Mouse (Mus musculus) erythroid progenitor cell, adult 5-6 weeks (primary cell): ENCODE measurements around the gene Nucb2. TPM values are rescaled to one million over a fixed set of nuclear protein-coding genes. Genes with fewer than 3 reads are reported as not detected.
A peak's percentile ranks its signal among the peaks of the same experiment; 100 is the strongest.

Experiments used
- ATAC-seq: replicated peaks from 2 replicates; pipeline ENCODE4 v1.8.0; 2016; ENCODE audit warnings: moderate number of reproducible peaks, mild to moderate bottlenecking, moderate TSS enrichment, inconsistent platforms; ENCODE audit not compliant: poor library complexity, low FRiP score, severe bottlenecking
- total RNA-seq, 2 experiments: library from RNA; stranded (forward) in 1 of 2; stranded (reverse) in 1 of 2; fragments of 150-400 nt in 1 of 2; fragments of 186-747, 209-891 nt in 1 of 2; gene quantifications; 2 replicates each; pipeline versions ENCODE4 v1.2.3 to v1.2.4; 2015 to 2017; ENCODE audit warnings: low replicate concordance in 2 of 2

Nucb2 gene
- total RNA-seq (2015; ENCODE audit: low replicate concordance) (16.9 and 18.0 TPM in 2 replicates), total RNA-seq (2017; ENCODE audit: low replicate concordance) (11.5 and 18.5 TPM in 2 replicates)

DNA sequence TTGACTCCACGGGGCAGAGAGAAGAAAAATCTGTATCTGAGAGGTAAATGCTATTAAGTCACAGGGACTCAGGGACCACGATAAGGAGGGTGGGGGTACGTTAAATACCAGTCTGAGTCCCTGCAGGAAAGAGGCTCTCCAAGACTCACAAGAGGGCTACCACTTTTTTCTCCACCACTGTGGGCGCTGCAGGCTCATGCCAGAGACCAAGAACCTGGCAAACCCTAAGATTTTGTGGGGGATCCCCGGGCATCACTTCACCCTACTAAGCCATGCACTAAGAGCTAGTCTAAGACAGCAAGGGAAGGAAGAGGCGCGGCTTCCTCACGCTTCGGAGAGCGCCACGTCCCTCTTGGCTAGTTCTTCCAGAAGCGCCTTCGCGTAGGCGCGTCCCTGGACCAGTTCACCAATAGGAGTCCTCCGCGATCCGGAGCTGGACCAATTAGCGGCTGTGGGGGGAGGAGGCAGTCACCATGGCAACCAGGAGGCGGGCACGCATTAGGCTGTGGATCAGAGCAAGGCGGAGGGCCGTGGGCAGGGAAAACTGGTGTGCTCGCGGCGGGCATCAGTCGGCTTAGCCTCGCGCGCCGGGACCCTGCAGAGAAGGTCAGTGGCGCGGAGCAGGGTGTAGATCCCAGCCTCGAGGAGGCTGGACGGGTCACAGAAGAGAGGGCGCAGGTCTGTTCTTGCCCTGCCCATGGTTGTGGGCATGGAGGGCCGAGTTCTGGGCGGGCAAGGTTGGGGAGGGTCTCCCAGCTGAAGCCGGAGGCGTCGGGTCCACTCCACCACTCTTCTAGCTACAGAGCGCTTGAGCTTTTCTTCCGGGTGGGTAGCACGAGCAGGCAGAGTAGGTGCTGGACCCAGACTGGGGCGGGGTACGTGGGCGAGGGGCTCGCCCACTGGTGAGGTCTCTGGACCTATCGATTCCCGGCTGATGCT lies at the start of gene Nucb2:
Gene Nucb2 (plus strand): TSS at position 491 of the 939 bp plus-strand sequence.
- peak; percentile 63 for ATAC-seq

DNA sequence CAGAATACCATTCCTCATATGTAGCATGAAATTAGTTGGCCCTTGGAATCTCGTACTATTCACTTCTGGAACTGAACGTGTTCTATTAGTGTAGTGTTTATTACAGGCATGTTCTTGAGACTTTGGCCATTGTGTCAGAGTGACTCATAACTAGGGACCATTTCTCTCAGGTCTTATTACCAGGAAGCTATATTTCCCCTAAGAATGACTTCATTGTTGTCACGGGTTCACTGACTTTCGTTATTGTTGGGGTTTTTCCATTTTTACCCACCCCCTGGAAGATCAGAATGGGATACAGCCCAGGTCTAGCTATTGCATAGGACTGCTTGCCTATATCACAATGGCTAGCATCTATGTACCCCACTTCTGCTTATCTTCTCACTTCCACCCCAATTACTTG lies 47.2 kb upstream of the Nucb2 start:
- no peak for ATAC-seq

DNA sequence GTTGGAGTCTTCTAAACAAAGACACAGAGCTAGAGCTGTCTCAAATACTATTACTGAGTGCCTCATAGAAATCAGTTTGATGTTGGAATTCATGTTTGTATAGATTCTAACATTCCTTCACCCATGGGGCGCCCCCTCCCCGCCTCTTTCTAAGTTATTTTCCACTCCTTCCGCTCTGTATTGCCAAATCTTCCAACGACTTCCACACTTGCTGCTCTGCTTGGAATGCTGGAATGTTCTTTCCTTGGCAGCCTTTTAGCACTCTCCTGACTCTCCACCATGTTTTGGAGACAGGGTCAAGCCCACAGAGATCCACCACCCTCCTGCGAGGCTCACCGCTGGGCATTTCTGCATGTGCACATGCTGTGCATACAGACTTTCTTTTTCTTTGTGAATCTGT lies 46.8 kb upstream of the Nucb2 start:
- ATAC-seq = no peak

DNA sequence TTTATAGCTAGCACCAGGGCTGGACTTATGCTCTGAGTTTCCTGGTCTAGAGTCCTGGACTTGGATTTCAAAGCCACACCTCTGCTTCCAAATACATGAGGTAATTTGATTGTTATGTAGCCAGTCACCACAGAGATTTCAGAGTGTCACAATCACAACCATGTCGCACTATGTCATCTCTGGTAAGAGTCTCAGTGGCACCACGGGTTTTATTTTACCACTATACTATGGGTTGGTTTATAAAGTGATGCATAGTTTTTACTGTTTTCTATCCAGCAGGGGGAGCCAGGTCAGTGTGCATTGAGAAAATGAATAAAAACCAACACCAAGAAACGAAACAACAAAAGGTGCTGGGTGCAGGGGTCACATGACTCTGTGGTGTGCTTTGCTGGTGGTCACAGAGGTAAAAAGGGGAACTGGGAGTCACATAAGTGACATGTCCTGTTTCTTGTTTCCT lies 45.2 kb upstream of the Nucb2 start:
- no peak for ATAC-seq

DNA sequence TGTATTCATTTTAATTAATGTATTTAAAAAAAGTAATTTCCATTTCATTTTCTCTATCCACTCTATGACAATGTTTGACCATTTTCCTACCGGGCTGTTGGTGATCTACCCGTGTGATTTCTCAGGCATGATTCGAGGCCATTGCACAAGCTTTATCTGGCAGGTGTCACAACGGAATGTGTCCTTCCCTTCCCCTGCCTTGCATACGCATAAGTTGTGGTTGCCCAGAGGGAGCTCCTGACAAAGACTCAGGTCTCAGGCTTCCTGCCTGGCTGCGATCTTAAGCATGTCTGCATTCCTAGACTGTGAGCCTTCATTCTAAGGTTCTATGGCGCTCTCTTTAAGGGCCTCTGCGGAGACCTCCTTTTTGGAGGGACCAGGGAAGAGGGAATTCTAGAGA lies 42.1 kb upstream of the Nucb2 start:
- no peak for ATAC-seq

DNA sequence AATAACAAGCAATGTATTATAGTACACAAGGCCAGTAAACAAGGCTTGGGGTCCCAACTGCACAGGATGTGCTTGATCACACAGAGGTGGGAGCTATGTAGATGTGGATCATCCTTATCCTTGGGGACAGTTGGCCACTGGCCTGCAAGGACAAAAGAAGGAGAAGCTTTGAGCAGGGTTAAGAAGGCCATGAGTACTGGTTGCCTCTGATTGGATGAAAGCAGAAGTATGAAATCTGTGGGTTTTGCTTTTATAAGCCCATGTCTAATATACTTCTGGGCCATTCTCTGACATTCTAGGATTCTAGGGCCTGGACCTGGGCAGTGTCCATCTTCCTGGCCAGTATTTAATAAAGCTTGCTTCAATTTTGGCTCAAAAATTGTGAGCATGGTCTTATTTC lies 28.3 kb upstream of the Nucb2 start:
- ATAC-seq = no peak

DNA sequence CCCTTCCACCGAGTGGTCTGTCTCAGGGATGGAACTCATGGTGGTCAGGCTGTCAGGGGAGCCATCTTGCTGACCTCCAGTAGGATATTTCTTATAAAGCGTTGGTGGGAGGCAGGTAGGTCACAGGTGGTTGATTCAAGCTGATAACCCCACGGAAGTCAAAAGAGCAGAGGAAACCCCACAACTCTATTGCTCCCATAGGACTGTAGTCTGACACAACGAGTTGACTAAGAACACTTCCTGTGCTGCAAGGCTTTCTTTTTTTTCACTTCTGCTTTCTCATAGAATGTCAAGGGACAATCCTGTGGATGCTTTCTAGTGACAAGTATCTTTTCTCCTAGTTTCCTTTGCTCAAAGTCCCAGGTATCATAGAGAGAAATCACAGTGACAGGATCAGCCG lies 27.9 kb upstream of the Nucb2 start:
- ATAC-seq = no peak

DNA sequence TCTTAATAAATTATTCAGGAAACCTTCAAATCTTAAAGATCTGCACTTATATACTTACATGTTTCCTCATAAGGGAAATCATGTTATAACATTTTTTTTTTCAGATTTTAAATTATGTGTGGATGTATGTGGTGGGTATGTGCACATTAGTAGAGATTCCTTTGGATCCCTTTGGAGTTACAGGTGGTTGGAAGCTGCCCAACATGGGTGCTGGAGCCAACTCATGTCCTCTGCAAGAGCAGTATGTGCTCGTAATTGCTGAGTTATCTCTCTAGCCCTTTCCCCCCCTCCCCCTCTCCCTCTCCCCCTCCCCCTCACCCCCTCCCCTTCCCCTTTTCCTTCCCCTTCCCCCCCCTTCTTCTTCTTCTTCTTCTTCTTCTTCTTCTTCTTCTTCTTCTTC lies 21.1 kb upstream of the Nucb2 start:
- no peak for ATAC-seq

DNA sequence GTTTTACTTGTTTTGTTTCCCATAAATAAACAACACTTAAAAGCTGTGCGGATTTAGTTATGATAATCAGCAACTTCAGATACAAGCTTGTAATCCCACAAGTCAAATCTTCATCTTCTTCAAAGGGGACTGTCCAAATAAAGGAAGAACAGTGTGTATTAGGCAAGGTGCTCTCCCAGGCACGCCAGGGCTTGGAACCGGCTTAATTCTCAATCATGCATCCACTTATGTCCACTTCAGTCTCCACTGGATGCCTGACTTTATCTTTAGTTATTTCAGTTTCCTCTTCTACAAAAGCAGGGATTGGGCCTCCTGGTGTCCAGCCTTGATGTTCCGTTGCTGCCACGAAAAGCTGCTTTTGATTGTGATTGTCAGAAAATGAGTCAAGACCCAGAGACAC lies 20.4 kb upstream of the Nucb2 start:
- no peak for ATAC-seq

DNA sequence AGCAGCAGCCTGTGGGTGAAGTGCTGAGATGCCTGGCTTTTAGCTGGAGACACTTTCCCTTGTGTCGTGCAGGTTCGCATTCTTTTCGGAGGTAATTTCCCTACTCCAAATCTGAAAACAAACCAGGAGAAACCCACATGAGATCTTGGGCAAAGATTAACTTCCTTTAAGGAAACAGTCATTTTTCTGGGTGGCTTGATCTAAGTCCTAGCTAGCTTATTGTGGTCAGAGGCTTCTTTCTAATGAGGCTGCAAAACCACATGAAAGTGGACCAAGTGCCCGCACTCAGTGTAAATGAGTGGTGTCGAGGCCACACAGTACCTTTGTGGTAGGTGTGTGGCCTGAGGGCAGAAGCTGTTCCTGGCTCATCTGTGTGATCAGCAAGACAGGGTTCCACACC lies 20.0 kb upstream of the Nucb2 start:
- ATAC-seq = no peak

DNA sequence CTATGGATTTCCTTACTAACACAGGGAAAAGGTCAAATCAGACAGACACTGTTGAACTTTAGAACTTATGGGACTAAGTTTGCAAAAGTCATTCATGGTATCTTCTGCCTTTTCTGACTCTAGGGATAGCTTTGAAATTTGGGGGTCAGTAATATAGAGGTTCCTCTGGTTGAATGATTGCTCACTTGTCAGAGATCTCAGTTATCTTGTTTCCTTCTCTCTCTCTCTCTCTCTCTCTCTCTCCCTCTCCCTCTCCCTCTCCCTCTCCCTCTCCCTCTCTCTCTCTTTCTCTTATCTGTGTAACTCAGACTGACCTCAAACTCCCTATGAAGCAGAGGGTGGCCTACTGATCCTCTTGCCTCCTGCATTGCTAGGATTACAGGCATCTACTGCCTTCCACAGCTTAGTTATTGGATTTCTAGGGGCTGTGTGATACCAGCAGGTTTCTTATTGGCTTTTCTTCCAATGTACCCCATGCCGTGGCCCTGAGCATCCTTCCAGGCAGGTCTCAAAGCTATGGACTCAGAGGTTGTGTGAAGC lies 19.0 kb upstream of the Nucb2 start:
- no peak for ATAC-seq

DNA sequence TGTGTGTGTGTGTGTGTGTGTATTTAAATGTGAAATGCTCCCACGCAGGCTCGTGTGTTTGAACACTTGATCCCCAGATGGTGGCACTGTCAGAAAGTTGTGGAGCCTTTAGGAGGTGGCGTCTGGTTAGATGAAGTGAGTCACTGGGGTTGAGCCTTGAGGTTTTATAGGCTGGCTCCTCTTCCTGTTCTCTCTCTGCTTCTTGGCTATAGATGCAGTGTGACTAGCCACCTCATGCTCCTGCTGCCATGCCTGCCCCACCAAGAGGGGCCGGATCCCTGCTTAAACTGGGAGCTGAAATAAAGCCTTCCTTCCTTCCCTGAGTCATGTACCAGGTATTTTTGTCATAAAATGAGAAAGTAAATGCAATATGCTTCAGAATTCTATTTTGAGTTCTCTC lies 13.1 kb upstream of the Nucb2 start:
- ATAC-seq = no peak

DNA sequence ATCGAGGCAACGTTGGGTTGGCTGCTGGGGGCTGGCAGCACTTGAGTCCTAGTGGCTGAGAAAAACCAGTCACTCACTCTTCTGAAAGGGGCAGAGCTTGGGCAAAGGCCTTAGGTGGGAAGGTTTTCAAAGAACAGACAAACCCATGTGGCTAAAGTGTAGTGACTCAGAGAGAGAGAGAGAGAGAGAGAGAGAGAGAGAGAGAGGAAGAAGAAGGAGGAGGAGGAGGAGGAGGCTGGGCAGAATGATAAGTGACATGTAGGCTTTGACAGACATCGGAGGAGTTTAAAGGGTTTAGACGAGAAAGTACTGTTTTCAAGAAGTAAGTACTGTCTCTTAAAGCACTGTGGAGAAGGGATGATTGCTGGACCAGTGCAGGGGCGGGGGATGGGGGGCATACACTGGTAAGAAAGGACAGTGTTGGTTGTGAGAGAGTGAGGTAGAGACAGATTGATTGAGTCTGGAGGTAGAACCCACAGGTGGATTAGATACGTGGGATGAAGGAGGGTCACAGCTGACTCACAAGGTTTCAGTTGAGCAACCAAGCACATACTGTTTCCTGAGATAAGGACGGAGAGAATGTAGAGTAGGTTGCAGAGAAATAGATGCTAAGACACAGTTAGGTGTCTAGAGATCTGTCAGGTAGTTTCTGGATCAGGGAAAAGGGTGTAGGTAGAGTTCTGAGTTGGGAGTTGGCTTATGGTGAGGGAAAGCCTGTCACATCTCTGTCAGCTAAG lies 10.7 kb upstream of the Nucb2 start:
- ATAC-seq = no peak

DNA sequence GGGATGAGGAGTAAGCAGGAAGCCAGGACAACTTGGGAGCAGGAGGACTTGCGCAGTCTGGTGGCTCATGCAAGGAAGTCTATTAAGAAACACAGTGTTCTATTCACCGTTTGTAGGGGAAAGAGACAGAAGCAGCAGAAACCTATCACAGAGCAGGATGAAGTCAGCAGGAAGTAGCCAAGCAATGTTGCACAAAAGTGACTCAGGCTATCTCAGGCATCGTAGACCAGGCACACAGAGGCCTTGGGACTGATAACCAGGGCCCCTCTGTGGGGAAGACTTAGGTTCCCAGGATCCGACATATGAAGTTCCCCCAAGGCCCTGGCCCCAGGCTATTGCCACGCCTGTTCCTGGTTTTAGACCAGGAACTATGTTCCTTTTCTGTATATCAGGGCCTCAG lies 9.6 kb upstream of the Nucb2 start:
- no peak for ATAC-seq

DNA sequence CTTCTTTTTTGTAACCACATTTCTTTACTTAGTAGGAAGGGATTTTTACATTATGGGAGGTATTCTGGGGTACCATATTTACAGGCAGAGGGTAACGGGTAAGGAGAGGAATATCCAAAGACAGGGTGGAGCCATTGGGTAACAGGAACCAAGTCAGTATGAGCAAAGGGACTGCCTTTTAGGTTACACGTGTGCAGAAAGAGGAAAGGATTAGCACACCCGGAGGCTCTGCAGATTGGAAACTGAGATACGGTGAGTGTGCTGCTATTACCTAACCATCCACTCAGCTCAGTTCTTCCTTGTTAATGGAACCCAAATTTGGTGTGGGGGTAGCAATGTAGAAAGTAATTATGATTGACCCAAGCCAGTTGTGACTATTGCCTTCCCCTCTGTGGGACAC lies 7.4 kb upstream of the Nucb2 start:
- no peak for ATAC-seq

DNA sequence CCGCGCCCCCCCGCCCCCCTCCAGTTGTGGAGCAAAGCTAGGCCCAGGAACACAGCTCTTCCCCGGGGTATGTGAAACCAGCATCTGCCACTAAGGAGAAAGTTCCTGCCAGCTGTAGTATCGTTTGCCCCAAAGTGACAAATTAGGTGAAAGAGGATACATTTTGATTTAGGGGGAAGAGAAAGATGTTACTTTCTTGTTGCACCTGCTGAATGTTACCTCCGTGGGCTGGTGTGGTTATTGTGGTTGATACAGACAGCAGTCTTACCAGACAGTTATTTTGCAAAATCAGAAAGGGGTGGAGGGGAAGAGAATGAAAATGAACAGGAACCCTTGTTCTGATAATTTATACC lies 625 bp downstream of the Nucb2 start:
- no peak for ATAC-seq

DNA sequence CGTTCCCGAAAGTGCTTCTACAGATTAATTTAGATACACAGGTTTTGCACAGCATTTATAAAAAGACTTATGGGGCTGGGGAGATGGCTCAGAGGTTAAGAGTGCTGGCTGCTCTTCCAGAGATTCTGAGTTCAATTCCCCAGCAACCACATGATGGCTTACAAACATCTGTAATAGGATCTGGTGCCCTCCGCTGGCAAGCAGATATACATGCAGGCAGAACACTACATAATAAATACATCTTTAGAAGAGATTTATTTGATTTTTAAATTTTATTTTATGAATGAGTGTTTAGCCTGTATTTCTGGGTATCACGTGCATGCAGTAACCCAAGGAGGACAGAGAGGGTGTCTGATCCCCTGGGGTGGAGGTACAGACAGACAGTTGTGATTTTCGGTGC lies 9.9 kb downstream of the Nucb2 start:
- ATAC-seq = no peak

DNA sequence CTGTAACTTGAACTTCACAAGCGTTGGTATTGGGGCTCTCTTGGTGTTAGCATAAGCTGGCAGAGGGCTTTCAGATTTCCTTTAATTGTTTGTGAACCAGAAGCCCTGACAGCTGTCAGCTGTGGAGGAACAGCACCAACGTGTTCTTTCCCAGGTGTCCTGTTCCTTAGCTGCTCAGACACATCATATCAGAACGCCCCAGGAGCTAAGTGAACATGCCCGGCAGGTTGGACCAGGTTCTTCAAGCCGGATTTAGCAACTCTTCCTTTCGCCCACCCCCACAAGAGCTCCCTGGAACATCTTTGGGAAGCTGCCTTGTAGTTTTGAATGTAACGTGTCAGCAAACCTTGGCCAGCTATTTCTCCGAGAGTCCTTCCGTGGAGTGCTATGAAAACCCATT lies 10.4 kb downstream of the Nucb2 start:
- ATAC-seq = no peak

DNA sequence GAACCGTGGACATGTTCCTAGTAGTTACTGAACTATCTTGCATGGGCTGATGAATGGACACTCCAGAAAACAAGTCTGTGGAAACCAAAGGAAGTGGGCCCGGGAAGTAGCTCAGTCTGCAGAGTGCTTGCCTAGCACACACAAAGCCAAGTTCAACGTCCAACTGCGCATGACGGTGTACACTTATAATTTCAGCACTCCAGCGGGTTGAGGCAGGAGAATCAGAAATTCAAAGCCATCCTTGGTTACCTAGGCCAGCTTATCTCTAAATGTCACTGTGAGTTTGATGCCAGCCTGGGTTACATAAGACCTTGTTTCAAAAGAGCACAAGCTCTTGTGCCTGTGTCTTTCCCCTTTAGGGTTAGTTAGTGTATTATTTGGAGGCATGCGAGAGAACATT lies 10.9 kb downstream of the Nucb2 start:
- no peak for ATAC-seq

DNA sequence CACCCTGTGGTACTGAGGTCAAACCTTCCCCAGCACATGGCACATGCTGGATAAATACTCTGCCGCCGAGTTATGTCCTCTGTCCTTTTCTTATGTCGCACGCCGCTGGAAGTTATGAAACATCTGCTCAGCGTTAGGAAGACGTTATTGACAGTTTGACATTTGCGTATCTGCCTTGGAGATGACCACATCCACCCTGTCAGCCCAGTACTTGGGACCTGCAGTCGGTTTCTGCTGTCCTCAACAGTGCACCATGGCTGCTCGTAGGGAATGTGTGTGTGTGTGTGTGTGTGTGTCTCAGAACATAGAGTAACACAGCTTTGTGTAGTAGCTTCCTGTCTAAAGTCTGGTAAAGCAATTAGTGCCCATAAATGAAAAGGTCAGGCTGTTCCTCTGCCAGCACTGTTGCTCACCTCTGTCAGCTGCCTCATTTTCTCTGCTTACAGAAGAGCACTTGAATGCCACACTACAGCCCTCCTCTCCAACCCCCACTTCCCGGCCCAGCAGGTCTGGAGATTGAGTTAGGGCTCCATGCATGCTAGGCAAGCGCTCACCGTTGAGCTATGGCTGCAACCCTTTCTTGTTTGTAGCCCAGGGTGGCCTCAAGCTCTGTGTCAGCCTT lies 11.5 kb downstream of the Nucb2 start:
- ATAC-seq = no peak
